Mouse (Mus musculus) ES-E14 (cell line): ENCODE measurements around the gene Ube2cbp. TPM values are rescaled to one million over a fixed set of nuclear protein-coding genes. Genes with fewer than 3 reads are reported as not detected.

Source experiments
- DNase-seq: peaks from one replicate; pipeline ENCODE4 v3.0.0-alpha.2; 2013; ENCODE audit warnings: low read depth, low spot score
- H3K27ac ChIP-seq: 2 replicates; pipeline ENCODE4 v1.5.1; 2012; ENCODE audit warnings: low read depth, mild to moderate bottlenecking, low read length, moderate library complexity, mixed read lengths; ENCODE audit not compliant: poor library complexity, insufficient read depth, severe bottlenecking
- H3K36me3 ChIP-seq: 2 replicates; pipeline ENCODE4 v1.6.1; 2012; ENCODE audit warnings: mild to moderate bottlenecking, low read length, moderate library complexity, mixed read lengths; ENCODE audit not compliant: control insufficient read depth, poor library complexity, insufficient read depth, severe bottlenecking
- H3K4me1 ChIP-seq, 2 experiments: fragments of 150-350 bp in 1 of 2; sonication (generic) in 1 of 2; 2 replicates each; pipeline ENCODE4 v1.6.1; 2012; ENCODE audit warnings: low read length in 2 of 2, mild to moderate bottlenecking in 1 of 2, mixed read lengths in 1 of 2; ENCODE audit not compliant: control insufficient read depth in 2 of 2, insufficient read depth in 2 of 2, poor library complexity in 1 of 2
- H3K4me3 ChIP-seq, 2 experiments: fragments of 150-350 bp in 1 of 2; sonication (generic) in 1 of 2; 2 replicates each; pipeline ENCODE4 v1.5.1; 2012; ENCODE audit warnings: low read length in 2 of 2, low read depth in 1 of 2, mild to moderate bottlenecking in 1 of 2, mixed read lengths in 1 of 2; ENCODE audit not compliant: insufficient read depth in 1 of 2, poor library complexity in 1 of 2, severe bottlenecking in 1 of 2
- H3K9ac ChIP-seq: 2 replicates; pipeline ENCODE4 v1.6.1; 2012; ENCODE audit warnings: low read depth, mild to moderate bottlenecking, low read length, mixed read lengths; ENCODE audit not compliant: poor library complexity, insufficient read depth, severe bottlenecking
- H3K9me3 ChIP-seq: fragments of 150-350 bp; sonication (generic); 2 replicates; pipeline ENCODE4 v1.6.1; 2012; ENCODE audit warnings: low read depth, mild to moderate bottlenecking, low read length; ENCODE audit not compliant: control insufficient read depth, insufficient read depth
- CHD2 ChIP-seq: IDR thresholded peaks from 2 replicates; pipeline ENCODE4 v1.6.1; 2014; ENCODE audit warnings: mild to moderate bottlenecking, low read depth, low read length, inconsistent platforms
- HCFC1 ChIP-seq: IDR thresholded peaks from 2 replicates; pipeline ENCODE4 v1.6.1; 2012; ENCODE audit warnings: low read length, inconsistent platforms, borderline replicate concordance; ENCODE audit not compliant: insufficient read depth
- MAFK ChIP-seq: IDR thresholded peaks from 2 replicates; pipeline ENCODE4 v1.6.1; 2014; ENCODE audit warnings: mild to moderate bottlenecking, low read depth, low read length, inconsistent platforms; ENCODE audit not compliant: insufficient read depth
- ZC3H11A ChIP-seq: IDR thresholded peaks from 2 replicates; pipeline ENCODE4 v1.6.1; 2012; ENCODE audit warnings: low read depth, mild to moderate bottlenecking, inconsistent platforms, low read length, borderline replicate concordance
- ZNF384 ChIP-seq: IDR thresholded peaks from 2 replicates; pipeline ENCODE4 v1.6.1; 2012; ENCODE audit warnings: low read depth, low read length, inconsistent platforms
- in situ Hi-C, 2 experiments: fragments of 600-800 bp; cut with MboI; formaldehyde crosslinking; loops; one replicate each; pipeline ENCODE4 v1.15.1; 2025; ENCODE audit warnings: low sequenced_read_pairs in 2 of 2, inconsistent platforms in 1 of 2; ENCODE audit not compliant: unreplicated experiment in 2 of 2
- total RNA-seq: library from RNA; depleted of rRNA; stranded (reverse); fragments of 300-350 nt; gene quantifications from 2 replicates; pipeline ENCODE4 v1.2.3, GENCODE M21; 2012; rRNA removed

The Ube2cbp gene
- total RNA-seq, 1 experiment: 5.7 TPM

DNA sequence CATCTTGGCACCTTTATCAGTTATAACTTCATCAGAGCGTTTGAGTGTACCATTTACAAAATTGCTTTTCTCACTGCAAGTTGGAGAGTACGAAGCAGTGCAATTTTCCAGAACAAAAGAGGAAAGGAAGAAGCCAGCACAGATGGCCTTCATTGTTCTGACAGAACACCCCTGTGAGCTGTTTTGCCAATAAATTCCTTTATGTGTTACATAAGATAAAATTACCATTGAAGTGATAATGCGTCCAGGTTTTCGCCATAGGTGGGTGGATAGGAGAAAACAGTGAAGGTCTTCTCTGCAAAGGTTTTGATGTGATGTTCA lies 183.6 kb downstream of the Ube2cbp start:
- in situ Hi-C loops: no loop called here
- H3K27ac ChIP-seq: no peak overlapping the region

DNA sequence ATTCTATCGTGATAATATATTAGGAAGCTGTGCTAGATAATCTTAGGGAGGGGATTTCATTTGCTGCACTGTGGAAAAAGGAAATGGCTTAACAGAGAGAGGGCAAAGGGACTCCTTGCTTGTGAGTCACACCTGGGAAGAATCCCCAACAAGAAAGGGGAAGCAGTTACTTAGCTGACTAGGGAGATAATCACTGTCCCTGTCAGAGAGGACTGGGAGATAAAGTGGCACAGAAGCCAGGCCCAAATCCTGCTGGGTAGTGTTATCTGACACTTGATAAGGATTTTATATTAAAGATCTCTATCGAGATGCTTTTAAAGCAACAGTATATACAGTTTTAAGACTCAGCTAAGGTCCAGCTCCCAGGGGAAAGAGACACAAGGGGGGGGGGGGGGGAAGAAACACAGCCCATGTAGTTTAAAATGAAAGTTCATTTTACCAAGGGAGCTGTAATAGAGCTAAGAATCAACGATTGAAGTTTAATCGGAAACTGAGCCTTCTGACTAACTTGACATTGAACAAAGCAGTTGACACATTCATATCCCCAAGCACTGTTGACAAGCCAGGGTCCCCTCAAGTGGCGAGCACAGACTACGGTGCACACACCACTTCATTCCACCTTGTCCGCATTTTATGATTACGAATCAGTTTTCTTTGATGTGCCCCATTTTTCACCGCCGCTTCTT lies 184.1 kb downstream of the Ube2cbp start:
- no peak overlapping the region for H3K9ac ChIP-seq
- H3K4me1 ChIP-seq: no peaks in the 10 kb centered on the region
- in situ Hi-C loops: no loop called here
- no peak overlapping the region for H3K4me3 ChIP-seq
- no peak overlapping the region for H3K27ac ChIP-seq
- no peaks in the 10 kb centered on the region for H3K36me3 ChIP-seq
- TF ChIP-seq ZNF384 (no peak), HCFC1 (no peak), CHD2 (no peak), ZC3H11A (no peak), MAFK (no peak)
- no peaks in the 10 kb centered on the region for H3K9me3 ChIP-seq
- DNase-seq: no peak

More for the DNA sequence above, 183.6 kb downstream of the Ube2cbp start:
- Histone ChIP-seq H3K9ac (no peak overlapping the region), H3K4me3 (no peak overlapping the region), H3K4me1 (no peaks in the 10 kb centered on the region), H3K9me3 (no peaks in the 10 kb centered on the region), H3K36me3 (no peaks in the 10 kb centered on the region)
- DNase-seq: no peak
- TF ChIP-seq CHD2: no peak
- no peak for TF ChIP-seq MAFK
- no peak for TF ChIP-seq ZC3H11A
- TF ChIP-seq ZNF384: no peak
- TF ChIP-seq HCFC1: no peak

DNA sequence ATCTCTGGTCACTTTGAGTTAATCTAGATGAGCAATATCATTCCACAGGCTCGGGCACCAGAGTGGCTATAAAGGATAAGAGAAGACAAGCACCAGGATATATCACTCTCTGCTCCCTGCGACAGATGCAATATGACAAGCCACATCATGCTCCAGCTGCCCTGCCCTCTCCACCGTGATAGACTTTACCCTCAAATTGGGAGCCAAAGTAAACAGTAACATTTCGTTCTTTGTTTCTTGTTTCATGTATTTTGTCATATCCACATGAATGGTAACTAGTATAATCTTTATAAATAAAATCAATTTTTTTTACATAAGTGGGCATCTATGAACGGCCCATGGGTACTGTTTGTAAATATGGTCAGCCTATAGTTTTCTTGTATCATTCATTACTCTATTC lies 195.2 kb downstream of the Ube2cbp start:
- H3K4me1 ChIP-seq: no peaks in the 10 kb centered on the region
- no peak overlapping the region for H3K4me3 ChIP-seq
- no peaks in the 10 kb centered on the region for H3K36me3 ChIP-seq
- DNase-seq: no peak
- no peak overlapping the region for H3K9ac ChIP-seq
- H3K9me3 ChIP-seq: no peaks in the 10 kb centered on the region
- in situ Hi-C loops: no loop called here
- H3K27ac ChIP-seq: no peak overlapping the region
- TF ChIP-seq CHD2 (no peak), ZC3H11A (no peak), ZNF384 (no peak), HCFC1 (no peak), MAFK (no peak)

DNA sequence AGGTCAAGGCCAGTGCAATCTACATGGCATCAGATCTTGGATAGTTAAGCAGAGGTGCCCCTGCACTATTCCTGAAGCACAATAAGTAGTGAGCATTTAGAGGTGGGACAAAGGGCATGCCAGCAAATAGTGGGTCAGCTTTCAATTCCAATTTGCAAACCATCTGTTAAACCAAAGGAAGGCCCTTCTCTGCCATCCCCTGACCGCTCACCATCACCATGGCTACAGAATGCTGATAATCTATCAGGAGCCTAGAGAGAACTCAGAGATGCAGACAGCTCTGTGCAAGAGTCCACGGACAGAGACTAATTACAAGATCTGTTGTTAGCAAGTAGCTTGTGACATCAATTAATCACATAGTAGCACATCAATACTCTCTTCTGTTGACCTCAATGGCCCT lies 198.1 kb downstream of the Ube2cbp start:
- no peak overlapping the region for H3K9ac ChIP-seq
- no peaks in the 10 kb centered on the region for H3K36me3 ChIP-seq
- H3K9me3 ChIP-seq: no peaks in the 10 kb centered on the region
- TF ChIP-seq MAFK (no peak), ZNF384 (no peak), CHD2 (no peak)
- in situ Hi-C loops: no loop called here
- DNase-seq: no peak
- no peaks in the 10 kb centered on the region for H3K4me1 ChIP-seq
- H3K4me3 ChIP-seq: no peak overlapping the region
- no peak overlapping the region for H3K27ac ChIP-seq

Other genes starting within 250 kb of the Ube2cbp start
- gene Dop1a, start 2.2 kb upstream of the Ube2cbp start, total RNA-seq: 19.6 and 20.5 TPM in 2 replicates
- 24.0 and 24.8 TPM in 2 replicates for gene Pgm3, start 106.9 kb upstream of the Ube2cbp start, total RNA-seq
- 5.4 and 6.4 TPM in 2 replicates for gene Rwdd2a, start 107.0 kb upstream of the Ube2cbp start, total RNA-seq
- 3.9 and 13.4 TPM in 2 replicates for gene Me1, start 231.0 kb upstream of the Ube2cbp start, total RNA-seq